Mouse (Mus musculus) forebrain, embryonic 11.5 days (tissue): ENCODE measurements around the gene Lta. TPM values are rescaled to one million over a fixed set of nuclear protein-coding genes. Genes with fewer than 3 reads are reported as not detected.

ENCODE experiments used
- ATAC-seq: fragments of 200-750 bp; cut with Nextera tagmentation; replicated peaks from 2 replicates; pipeline ENCODE4 v1.8.0; 2017; ENCODE audit warnings: moderate TSS enrichment; ENCODE audit not compliant: low FRiP score
- DNase-seq: peaks from one replicate; pipeline ENCODE4 v3.0.0-alpha.2; 2017; ENCODE audit warnings: low spot score
- H3K27ac ChIP-seq: fragments of 300-500 bp; sonication (generic); 2 replicates; pipeline ENCODE4 v1.5.1; 2014; ENCODE audit warnings: low read depth, low read length
- H3K27me3 ChIP-seq: fragments of 300-500 bp; sonication (generic); 2 replicates; pipeline ENCODE4 v1.6.1; 2014; ENCODE audit warnings: mild to moderate bottlenecking, low read length, mixed read lengths; ENCODE audit not compliant: control insufficient read depth, insufficient read depth
- H3K36me3 ChIP-seq: fragments of 300-500 bp; sonication (generic); 2 replicates; pipeline ENCODE4 v1.6.1; 2014; ENCODE audit warnings: mild to moderate bottlenecking, low read length, moderate library complexity, mixed read lengths; ENCODE audit not compliant: control insufficient read depth, insufficient read depth
- H3K4me1 ChIP-seq: fragments of 300-500 bp; sonication (generic); replicated peaks from 2 replicates; pipeline ENCODE4 v1.6.1; 2014; ENCODE audit warnings: low read length, mixed read lengths; ENCODE audit not compliant: control insufficient read depth, insufficient read depth
- H3K4me2 ChIP-seq: fragments of 300-500 bp; sonication (generic); 2 replicates; pipeline ENCODE4 v1.6.1; 2014; ENCODE audit warnings: low read depth, mild to moderate bottlenecking, low read length, moderate library complexity, mixed read lengths; ENCODE audit not compliant: severe bottlenecking
- H3K4me3 ChIP-seq: fragments of 300-500 bp; sonication (generic); 2 replicates; pipeline ENCODE4 v1.5.1; 2014; ENCODE audit warnings: low read depth, low read length
- H3K9ac ChIP-seq: fragments of 300-500 bp; sonication (generic); 2 replicates; pipeline ENCODE4 v1.6.1; 2014; ENCODE audit warnings: low read length
- H3K9me3 ChIP-seq: fragments of 300-500 bp; sonication (generic); 2 replicates; pipeline ENCODE4 v1.6.1; 2016; ENCODE audit warnings: low read length, mixed read lengths; ENCODE audit not compliant: control insufficient read depth
- WGBS: fragments of 180-500 bp; shearing (Covaris S2); extraction: QIAGEN DNeasy Blood & Tissue Kit; methylation state at CpG from one replicate; pipeline ENCODE4 v1.1.7; 2014; 5-methylcytosine and 5-hydroxymethylcytosine counted together
- polyA plus RNA-seq: library from polyadenylated mRNA; unstranded; fragments of >200 nt; fragmentation: Nextera tagmentation; extraction: Ambion mirVana; gene quantifications from 2 replicates; pipeline ENCODE4 v1.2.1, GENCODE M21; 2014

Lta gene
- polyA plus RNA-seq, 1 experiment from 2014 or later, result not detected

- no peak overlapping the region for H3K4me3 ChIP-seq
- 86% methylated on average over 6 of the region's 6 CpGs for WGBS
- H3K9me3 ChIP-seq, result no peaks in the 10 kb centered on the region
- no peaks in the 10 kb centered on the region for H3K4me1 ChIP-seq
- H3K27ac ChIP-seq, result no peak overlapping the region
- ATAC-seq (no peak), DNase-seq (no peak)
- H3K36me3 ChIP-seq, result peaks cover 5% of the 10 kb centered on the region; the same call in 1 of the 2 replicates
- H3K4me2 ChIP-seq, result no peak overlapping the region
- H3K27me3 ChIP-seq, result no peaks in the 10 kb centered on the region
- H3K9ac ChIP-seq, result no peak overlapping the region
Observed at GRCm38 (mm10) chr17:35222299-35222698, 17.1 kb upstream of the Lta start.

- H3K27me3 ChIP-seq, result no peaks in the 10 kb centered on the region
- DNase-seq (no peak), ATAC-seq (no peak)
- 86% methylated on average over 28 of the region's 28 CpGs for WGBS
- peaks cover 5% of the 10 kb centered on the region; the same call in 1 of the 2 replicates for H3K36me3 ChIP-seq
- no peak within 1 kb of the TSS for H3K4me2 ChIP-seq
- H3K4me3 ChIP-seq, result no peak within 1 kb of the TSS
- no peaks in the 10 kb centered on the region for H3K9me3 ChIP-seq
- H3K9ac ChIP-seq, result no peak within 1 kb of the TSS
- no peaks in the 10 kb centered on the region for H3K4me1 ChIP-seq
- no peak within 1 kb of the TSS for H3K27ac ChIP-seq
Observed at GRCm38 (mm10) chr17:35220156-35220952, 15.2 kb upstream of the Lta start, which contains the start of gene Gm16181. Gm16181 (plus strand) TSS chr17:35220834.

- H3K4me3 ChIP-seq, result no peak overlapping the region
- DNase-seq (no peak), ATAC-seq (no peak)
- H3K4me2 ChIP-seq, result no peak overlapping the region
- H3K4me1 ChIP-seq, result no peaks in the 10 kb centered on the region
- 94% methylated on average over 6 of the region's 6 CpGs for WGBS
- H3K27me3 ChIP-seq, result no peaks in the 10 kb centered on the region
- H3K9me3 ChIP-seq, result no peaks in the 10 kb centered on the region
- H3K36me3 ChIP-seq, result peaks cover 5% of the 10 kb centered on the region; the same call in 1 of the 2 replicates
- H3K27ac ChIP-seq, result no peak overlapping the region
- no peak overlapping the region for H3K9ac ChIP-seq
Observed at GRCm38 (mm10) chr17:35219601-35220041, 14.5 kb upstream of the Lta start.

- Histone ChIP-seq H3K9me3 (no peaks in the 10 kb centered on the region), H3K4me2 (no peak overlapping the region), H3K27me3 (no peaks in the 10 kb centered on the region), H3K4me3 (no peak overlapping the region), H3K4me1 (no peaks in the 10 kb centered on the region), H3K9ac (no peak overlapping the region), H3K36me3 (peaks cover 5% of the 10 kb centered on the region; the same call in 1 of the 2 replicates), H3K27ac (no peak overlapping the region)
- ATAC-seq (no peak), DNase-seq (no peak)
- 86% methylated on average over 18 of the region's 18 CpGs for WGBS
Observed at GRCm38 (mm10) chr17:35218516-35219193, 13.5 kb upstream of the Lta start.

GRCm38 (mm10) chr17:35213071-35213470, 7.9 kb upstream of the Lta start:
- H3K9ac ChIP-seq, result no peak overlapping the region
- ATAC-seq, result no peak
- no peaks in the 10 kb centered on the region for H3K9me3 ChIP-seq
- no peak overlapping the region for H3K27ac ChIP-seq
- no peak for DNase-seq
- WGBS, result 92% methylated on average over 5 of the region's 5 CpGs
- no peak overlapping the region for H3K4me3 ChIP-seq
- no peaks in the 10 kb centered on the region for H3K27me3 ChIP-seq
- H3K36me3 ChIP-seq, result no peaks in the 10 kb centered on the region
- H3K4me1 ChIP-seq, result no peaks in the 10 kb centered on the region
- no peak overlapping the region for H3K4me2 ChIP-seq

GRCm38 (mm10) chr17:35210593-35210992, 5.4 kb upstream of the Lta start:
- 82% methylated on average over 3 of the region's 3 CpGs for WGBS
- DNase-seq, result no peak
- Histone ChIP-seq H3K9me3 (no peaks in the 10 kb centered on the region), H3K9ac (no peak overlapping the region), H3K4me3 (no peak overlapping the region), H3K4me1 (no peaks in the 10 kb centered on the region), H3K27me3 (no peaks in the 10 kb centered on the region), H3K36me3 (no peaks in the 10 kb centered on the region), H3K27ac (no peak overlapping the region), H3K4me2 (no peak overlapping the region)
- ATAC-seq, result no peak

GRCm38 (mm10) chr17:35209785-35210535, 4.8 kb upstream of the Lta start:
- Histone ChIP-seq H3K27ac (no peak overlapping the region), H3K9ac (no peak overlapping the region), H3K36me3 (no peaks in the 10 kb centered on the region), H3K27me3 (no peaks in the 10 kb centered on the region), H3K4me3 (no peak overlapping the region), H3K4me1 (no peaks in the 10 kb centered on the region), H3K9me3 (no peaks in the 10 kb centered on the region), H3K4me2 (no peak overlapping the region)
- DNase-seq (no peak), ATAC-seq (no peak)
- 74% methylated on average over 12 of the region's 12 CpGs for WGBS

- 58% methylated on average over 10 of the region's 10 CpGs for WGBS
- Histone ChIP-seq H3K4me1 (no peaks in the 10 kb centered on the region), H3K27ac (no peak overlapping the region), H3K4me2 (no peak overlapping the region), H3K9me3 (no peaks in the 10 kb centered on the region), H3K27me3 (no peaks in the 10 kb centered on the region; the same call in 1 of the 2 replicates), H3K9ac (no peak overlapping the region), H3K36me3 (no peaks in the 10 kb centered on the region), H3K4me3 (no peak overlapping the region)
- DNase-seq (no peak), ATAC-seq (no peak)
Observed at GRCm38 (mm10) chr17:35205380-35205769, 224 bp upstream of the Lta start.
